Mouse (Mus musculus): ENCODE measurements around the gene N4bp2l1. TPM values are rescaled to one million over a fixed set of nuclear protein-coding genes. Genes with fewer than 3 reads are reported as not detected.

Gene N4bp2l1
- polyA plus RNA-seq, 1 experiment from 2014 or later: 3.5 TPM

- Histone ChIP-seq H3K9ac (ENCODE audit: low read length) (no peak overlapping the region), H3K4me1 (ENCODE audit: control insufficient read depth, insufficient read depth, low read length) (no peaks in the 10 kb centered on the region), H3K27me3 (ENCODE audit: control insufficient read depth, insufficient read depth, low read length) (no peaks in the 10 kb centered on the region), H3K27ac (ENCODE audit: low read depth, low read length) (no peak overlapping the region), H3K9me3 (ENCODE audit: control insufficient read depth, low read length) (no peaks in the 10 kb centered on the region), H3K4me3 (ENCODE audit: low read depth, low read length) (no peak overlapping the region), H3K4me2 (no peak overlapping the region), H3K36me3 (ENCODE audit: control insufficient read depth, insufficient read depth, low read length) (0 out of 2 replicates have a peak, but pooled peaks cover 1% of the 10 kb centered on the region)
- WGBS: 80% methylated on average over 14 of the region's 14 CpGs
- DNase-seq (ENCODE audit: low spot score, missing footprints) (peak; percentile 75), ATAC-seq (ENCODE audit: low FRiP score) (peak; percentile 49; the same call in 1 of the 2 replicates)
These were observed 4.6 kb upstream of the N4bp2l1 start for GRCm38 (mm10) chr5:150601441-150602230.

GRCm38 (mm10) chr5:150600554-150601440, 3.8 kb upstream of the N4bp2l1 start:
- H3K4me2 ChIP-seq: no peak overlapping the region
- no peak for ATAC-seq (ENCODE audit: low FRiP score)
- no peak overlapping the region for H3K27ac ChIP-seq (ENCODE audit: low read depth, low read length)
- H3K4me3 ChIP-seq (ENCODE audit: low read depth, low read length): no peak overlapping the region
- no peaks in the 10 kb centered on the region for H3K9me3 ChIP-seq (ENCODE audit: control insufficient read depth, low read length)
- no peak overlapping the region for H3K9ac ChIP-seq (ENCODE audit: low read length)
- no peaks in the 10 kb centered on the region for H3K4me1 ChIP-seq (ENCODE audit: control insufficient read depth, insufficient read depth, low read length)
- DNase-seq (ENCODE audit: low spot score, missing footprints): peak; percentile 85
- no peaks in the 10 kb centered on the region; the same call in 1 of the 2 replicates for H3K27me3 ChIP-seq (ENCODE audit: control insufficient read depth, insufficient read depth, low read length)
- 84% methylated on average over 20 of the region's 20 CpGs for WGBS
- no peaks in the 10 kb centered on the region for H3K36me3 ChIP-seq (ENCODE audit: control insufficient read depth, insufficient read depth, low read length)

DNA sequence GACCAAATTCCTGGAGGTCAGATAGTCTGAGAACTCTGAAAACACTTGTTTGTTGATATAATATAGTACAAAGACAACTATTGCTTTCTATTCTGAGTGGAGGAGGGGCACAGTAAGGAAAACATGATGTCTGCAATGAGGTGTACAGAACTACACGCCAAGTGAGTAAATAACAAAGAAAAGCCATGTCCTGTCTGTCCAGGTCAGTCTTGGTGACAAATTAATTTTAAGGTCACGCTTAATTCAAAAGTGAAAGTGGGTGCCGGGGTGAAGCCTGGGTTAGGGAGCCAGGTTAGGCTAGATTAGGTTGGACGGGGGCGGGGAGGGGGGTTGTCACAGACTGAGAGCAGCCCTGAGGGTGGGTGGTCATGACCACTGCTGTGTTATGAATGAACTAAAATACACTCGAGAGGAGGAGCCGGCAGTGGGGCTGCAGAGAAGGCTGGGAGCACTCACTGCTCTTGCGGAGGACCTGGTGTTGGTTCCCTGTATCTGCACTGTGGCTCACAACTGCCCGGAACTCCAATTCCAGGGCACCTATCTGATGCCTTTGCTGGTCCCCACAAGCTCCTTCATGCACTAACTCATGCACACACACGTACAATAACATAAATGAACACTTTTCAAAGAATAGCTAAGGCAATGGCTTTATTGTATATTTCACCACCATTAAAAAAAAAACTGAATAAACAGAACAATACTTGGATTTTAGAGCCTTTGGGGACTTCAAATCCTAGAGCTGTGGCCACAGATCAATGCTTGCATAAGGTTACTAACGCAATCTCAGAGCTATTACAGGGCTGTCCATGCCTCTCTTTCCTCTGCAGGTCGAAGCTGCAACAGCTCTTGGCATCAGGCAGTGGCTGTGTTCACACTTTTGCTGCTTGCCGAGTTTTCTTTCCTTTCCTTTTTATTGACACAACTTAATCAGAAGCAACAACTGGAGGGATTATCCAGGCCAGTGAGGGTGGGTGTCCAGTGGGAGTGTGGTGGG, 2.6 kb upstream of the N4bp2l1 start:
- WGBS: 63% methylated on average over 13 of the region's 13 CpGs
- Histone ChIP-seq H3K4me1 (ENCODE audit: control insufficient read depth, insufficient read depth, low read length) (peaks cover 3% of the 10 kb centered on the region; the same call in 1 of the 2 replicates), H3K9ac (ENCODE audit: low read length) (no peak overlapping the region), H3K36me3 (ENCODE audit: control insufficient read depth, insufficient read depth, low read length) (no peaks in the 10 kb centered on the region), H3K9me3 (ENCODE audit: control insufficient read depth, low read length) (no peaks in the 10 kb centered on the region), H3K27me3 (ENCODE audit: control insufficient read depth, insufficient read depth, low read length) (peaks cover 8% of the 10 kb centered on the region; the same call in 1 of the 2 replicates), H3K4me2 (no peak overlapping the region), H3K4me3 (ENCODE audit: low read depth, low read length) (no peak overlapping the region), H3K27ac (ENCODE audit: low read depth, low read length) (no peak overlapping the region)
- no peak for ATAC-seq (ENCODE audit: low FRiP score)
- peak; percentile 69 for DNase-seq (ENCODE audit: low spot score, missing footprints)

- ATAC-seq (ENCODE audit: low FRiP score) (no peak), DNase-seq (ENCODE audit: low spot score, missing footprints) (peak; percentile 73)
- H3K4me3 ChIP-seq (ENCODE audit: low read depth, low read length): no peak overlapping the region
- H3K36me3 ChIP-seq (ENCODE audit: control insufficient read depth, insufficient read depth, low read length): no peaks in the 10 kb centered on the region
- H3K9me3 ChIP-seq (ENCODE audit: control insufficient read depth, low read length): no peaks in the 10 kb centered on the region
- WGBS: 67% methylated on average over 21 of the region's 21 CpGs
- no peak overlapping the region for H3K9ac ChIP-seq (ENCODE audit: low read length)
- no peak overlapping the region for H3K4me2 ChIP-seq
- H3K4me1 ChIP-seq (ENCODE audit: control insufficient read depth, insufficient read depth, low read length): peaks cover 5% of the 10 kb centered on the region; the same call in 1 of the 2 replicates
- no peak overlapping the region for H3K27ac ChIP-seq (ENCODE audit: low read depth, low read length)
- peaks cover 13% of the 10 kb centered on the region for H3K27me3 ChIP-seq (ENCODE audit: control insufficient read depth, insufficient read depth, low read length)
These were observed 1.5 kb upstream of the N4bp2l1 start for GRCm38 (mm10) chr5:150598202-150599119.

DNA sequence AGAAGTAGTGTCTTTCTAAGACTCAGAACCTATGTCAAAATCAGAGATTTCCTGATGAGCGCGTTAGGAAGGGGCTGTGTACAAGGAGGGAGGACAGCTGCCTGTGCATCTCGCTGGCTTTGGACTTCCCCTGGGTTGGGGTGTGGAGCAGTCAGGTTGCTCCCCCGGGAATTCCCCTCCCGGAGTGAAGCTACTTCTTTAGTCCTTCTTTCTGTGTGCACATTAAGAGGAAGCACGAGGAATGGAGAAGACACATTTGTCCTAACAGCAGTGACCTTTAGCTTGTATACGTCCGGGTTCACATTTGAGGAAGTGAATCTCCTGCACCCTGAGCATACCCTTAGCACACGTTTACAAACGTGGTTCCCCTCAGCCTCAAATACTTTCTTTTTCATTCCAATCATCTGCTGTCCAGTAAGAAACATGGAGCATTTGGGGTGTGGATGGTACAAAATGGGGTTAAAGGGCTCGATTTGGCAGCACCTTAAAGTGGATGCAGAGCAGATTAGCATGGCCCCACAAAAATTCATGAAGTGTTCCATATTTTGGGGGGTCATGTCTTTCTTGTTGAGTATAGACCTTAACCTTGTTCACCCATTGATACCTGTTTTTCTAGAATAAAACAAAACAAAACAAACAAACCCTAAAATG, 1.5 kb downstream of the N4bp2l1 start:
- ATAC-seq (ENCODE audit: low FRiP score): no peak
- H3K27me3 ChIP-seq (ENCODE audit: control insufficient read depth, insufficient read depth, low read length): peaks cover 28% of the 10 kb centered on the region

GRCm38 (mm10) chr5:150594649-150595339, 2.2 kb downstream of the N4bp2l1 start:
- 8% methylated on average over 14 of the region's 17 CpGs for WGBS
- H3K27ac ChIP-seq (ENCODE audit: low read depth, low read length): no peak overlapping the region
- peak overlapping the region; percentile 100 for H3K4me2 ChIP-seq
- peaks cover 28% of the 10 kb centered on the region for H3K27me3 ChIP-seq (ENCODE audit: control insufficient read depth, insufficient read depth, low read length)
- peaks cover 5% of the 10 kb centered on the region; the same call in 1 of the 2 replicates for H3K4me1 ChIP-seq (ENCODE audit: control insufficient read depth, insufficient read depth, low read length)
- peak overlapping the region; percentile 72 for H3K4me3 ChIP-seq (ENCODE audit: low read depth, low read length)
- H3K9me3 ChIP-seq (ENCODE audit: control insufficient read depth, low read length): no peaks in the 10 kb centered on the region
- no peaks in the 10 kb centered on the region for H3K36me3 ChIP-seq (ENCODE audit: control insufficient read depth, insufficient read depth, low read length)
- DNase-seq (ENCODE audit: low spot score, missing footprints) (peak; percentile 91), ATAC-seq (ENCODE audit: low FRiP score) (no peak; the same call in 1 of the 2 replicates)
- H3K9ac ChIP-seq (ENCODE audit: low read length): peak overlapping the region; percentile 70

More for the DNA sequence above, 1.5 kb downstream of the N4bp2l1 start:
- Histone ChIP-seq H3K4me2 (no peak overlapping the region), H3K4me3 (ENCODE audit: low read depth, low read length) (no peak overlapping the region), H3K4me1 (ENCODE audit: control insufficient read depth, insufficient read depth, low read length) (peaks cover 5% of the 10 kb centered on the region; the same call in 1 of the 2 replicates), H3K9ac (ENCODE audit: low read length) (no peak overlapping the region), H3K36me3 (ENCODE audit: control insufficient read depth, insufficient read depth, low read length) (no peaks in the 10 kb centered on the region), H3K27ac (ENCODE audit: low read depth, low read length) (no peak overlapping the region), H3K9me3 (ENCODE audit: control insufficient read depth, low read length) (no peaks in the 10 kb centered on the region)
- 50% methylated on average over 11 of the region's 11 CpGs for WGBS
- peak; percentile 81 for DNase-seq (ENCODE audit: low spot score, missing footprints)

Measured in midbrain, embryonic 11.5 days (tissue).